Mouse (Mus musculus): Measurements from ENCODE around the gene Lmtk2.
A peak's percentile ranks its signal among the peaks of the same experiment; 100 is the strongest.

Gene Lmtk2

GRCm38 (mm10) chr5:144215992-144216391 is 115.8 kb downstream of the Lmtk2 start:
- no peak for DNase-seq (ENCODE audit: low read depth, low spot score)

- DNase-seq (ENCODE audit: low read depth, low spot score): no peak
These were observed 117.8 kb downstream of the Lmtk2 start for GRCm38 (mm10) chr5:144218061-144218460.

DNA sequence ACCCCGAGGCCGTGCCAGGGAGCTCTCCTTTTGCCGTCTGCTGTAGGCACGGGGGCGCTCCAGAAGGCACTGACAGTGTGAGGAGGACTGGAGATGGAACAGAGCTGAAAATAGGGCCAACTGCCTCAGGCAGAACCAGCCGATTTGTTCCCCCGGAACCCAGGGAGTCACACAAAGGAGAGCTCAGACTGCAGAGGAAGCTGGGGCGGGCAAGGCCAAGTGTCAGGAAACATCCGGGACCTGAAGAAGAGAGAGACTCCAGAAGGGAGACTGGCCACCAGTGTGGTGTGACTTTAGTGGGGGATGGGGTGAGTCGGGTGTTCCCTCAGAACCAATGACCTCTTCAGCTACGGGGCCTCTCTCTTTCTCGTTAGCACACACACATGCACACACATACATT is 119.1 kb downstream of the Lmtk2 start:
- DNase-seq (ENCODE audit: low read depth, low spot score): no peak

- DNase-seq (ENCODE audit: low read depth, low spot score): no peak
These were observed 119.7 kb downstream of the Lmtk2 start for GRCm38 (mm10) chr5:144219936-144220335.

- no peak for DNase-seq (ENCODE audit: low read depth, low spot score)
These were observed 121.1 kb downstream of the Lmtk2 start for GRCm38 (mm10) chr5:144221305-144221704.

DNA sequence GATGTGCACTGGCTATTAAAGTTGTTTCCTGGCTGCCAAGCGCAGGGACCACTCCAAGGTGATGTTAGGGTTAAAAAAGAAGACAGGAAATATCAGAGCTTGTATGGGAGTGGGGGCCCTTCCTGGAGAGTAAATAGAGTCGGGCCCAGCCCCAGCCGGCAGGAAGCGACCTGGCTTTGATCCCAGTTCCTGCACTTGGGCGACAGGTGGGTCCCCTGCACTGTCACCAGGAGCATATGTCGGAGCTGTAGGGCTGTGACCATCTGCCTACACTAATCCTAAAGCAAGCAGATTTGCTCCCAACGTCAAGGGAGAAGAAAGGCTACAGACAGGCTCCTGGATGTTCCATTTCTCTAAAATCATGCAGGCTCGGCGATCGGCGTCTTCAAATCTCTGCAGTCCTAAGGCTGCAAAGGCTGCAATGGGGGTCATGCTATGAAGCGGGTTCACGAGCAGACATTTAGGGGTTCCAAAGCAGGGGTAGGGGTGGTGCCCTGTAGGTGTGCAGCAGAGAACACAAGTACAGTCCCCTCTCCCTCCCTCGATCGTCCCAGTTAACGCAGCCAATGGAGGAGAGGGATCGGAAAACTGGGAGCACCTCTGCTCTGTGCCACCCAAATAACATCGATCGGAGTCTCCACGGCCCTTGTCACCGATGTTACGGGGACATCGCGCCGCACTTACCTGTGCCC is 122.7 kb downstream of the Lmtk2 start:
- DNase-seq (ENCODE audit: low read depth, low spot score): no peak

DNA sequence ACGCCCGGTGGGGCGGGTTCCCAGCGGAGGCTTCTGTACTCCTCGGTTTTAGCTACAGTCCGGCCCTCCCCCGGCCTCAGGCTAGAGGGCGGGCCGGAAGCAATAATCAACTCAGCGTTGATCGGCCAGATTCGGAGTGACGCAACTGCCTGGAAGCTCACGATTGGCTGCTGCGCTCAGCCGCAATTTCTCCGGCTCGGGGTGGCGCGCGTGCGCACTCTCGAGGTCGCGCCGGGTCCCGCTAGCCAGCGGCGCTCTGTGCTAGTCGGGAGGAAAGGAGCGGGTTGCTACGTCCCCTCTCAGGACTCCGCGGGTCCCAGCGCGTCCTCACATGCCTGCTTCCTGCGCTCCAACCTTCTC is 123.2 kb downstream of the Lmtk2 start, which contains the start of gene Tecpr1:
Gene Tecpr1, minus strand, starts transcription at position 113 of the 360 bp plus-strand sequence.
- peak; percentile 85 for DNase-seq (ENCODE audit: low read depth, low spot score)

DNA sequence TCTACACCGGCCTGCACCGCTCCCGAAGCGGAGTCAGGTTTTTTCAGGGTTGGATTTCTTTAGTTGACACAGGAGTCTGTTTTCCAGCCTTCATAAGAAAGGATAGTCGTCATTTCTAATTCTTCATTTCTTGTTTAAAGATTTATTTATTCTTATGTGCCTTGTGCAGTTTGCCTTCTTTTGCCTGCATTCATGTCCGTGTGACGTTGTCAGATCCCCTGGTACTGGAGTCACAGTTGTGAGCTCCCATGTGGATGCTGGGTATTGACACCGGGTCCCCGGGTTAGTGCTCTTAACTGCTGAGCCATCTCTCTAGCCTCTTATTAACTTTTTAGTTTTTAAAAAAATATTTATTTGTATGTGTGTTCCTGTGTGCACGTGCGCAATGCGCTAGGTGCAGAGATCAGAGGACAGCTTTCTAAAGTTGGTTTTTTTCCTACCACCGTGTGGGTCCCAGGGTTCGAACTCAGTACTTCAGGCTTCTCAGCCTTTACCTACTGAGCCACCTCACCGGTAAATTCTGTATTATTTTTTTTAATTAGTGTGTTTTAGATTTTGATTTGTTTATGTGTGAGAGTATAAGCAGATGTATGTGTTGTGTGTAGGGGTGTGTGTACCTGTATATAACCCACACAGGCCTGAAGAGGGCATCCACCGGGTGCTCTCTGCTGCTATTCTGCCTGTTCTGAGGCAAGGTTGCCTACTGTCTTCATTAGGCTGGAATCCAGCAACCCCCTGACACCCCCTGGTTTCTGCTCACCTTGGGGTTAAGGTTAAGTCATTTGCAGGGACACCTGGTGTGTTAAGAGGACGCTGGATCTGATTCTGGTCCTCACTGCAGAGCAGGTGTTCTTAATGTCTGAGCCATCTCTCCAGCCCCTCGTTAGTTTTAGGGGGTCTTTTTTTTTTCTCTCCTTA is 123.9 kb downstream of the Lmtk2 start:
- no peak for DNase-seq (ENCODE audit: low read depth, low spot score)

DNA sequence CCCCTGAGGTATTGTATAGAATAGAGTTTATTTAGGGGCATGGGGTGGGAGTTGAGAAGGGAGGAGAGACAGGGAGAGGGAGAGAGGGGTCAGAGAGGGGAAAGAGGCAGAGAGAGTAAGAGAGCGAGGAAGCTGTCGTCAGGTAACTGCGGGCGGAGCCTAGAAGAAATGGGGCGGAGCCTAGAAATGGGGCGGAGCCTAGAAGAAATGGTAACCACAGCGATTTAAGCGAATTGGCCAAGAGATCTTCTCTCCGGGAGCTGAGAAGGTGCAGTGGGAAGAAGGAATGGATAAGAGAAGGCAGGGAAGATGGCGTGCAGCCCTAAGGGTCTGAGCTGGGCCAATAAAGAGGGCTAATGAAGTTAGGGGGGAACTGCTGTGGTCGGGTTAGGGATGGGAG is 126.0 kb downstream of the Lmtk2 start:
- DNase-seq (ENCODE audit: low read depth, low spot score): no peak

DNA sequence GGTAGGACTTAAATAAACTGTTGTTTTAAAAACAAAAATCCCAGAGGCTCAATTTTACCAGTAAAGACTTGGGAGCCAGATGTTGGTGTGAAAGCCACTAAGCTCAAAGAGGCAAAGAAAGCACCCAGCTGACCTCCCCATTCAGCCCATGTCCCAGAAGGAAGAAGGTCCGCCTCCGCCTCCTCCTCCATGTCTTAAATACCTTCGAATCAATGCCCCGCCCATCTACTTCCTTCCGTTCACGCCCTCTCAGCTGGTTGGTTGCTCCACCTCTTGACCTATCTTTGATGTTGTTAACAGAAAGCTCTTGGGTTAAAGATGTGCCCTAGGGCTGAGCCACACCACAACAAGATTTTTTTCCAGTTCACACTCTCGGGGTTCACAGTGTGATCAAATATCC is 130.0 kb downstream of the Lmtk2 start:
- no peak for DNase-seq (ENCODE audit: low read depth, low spot score)

GRCm38 (mm10) chr5:144231410-144231809 is 131.2 kb downstream of the Lmtk2 start:
- no peak for DNase-seq (ENCODE audit: low read depth, low spot score)

- no peak for DNase-seq (ENCODE audit: low read depth, low spot score)
These were observed 132.3 kb downstream of the Lmtk2 start for GRCm38 (mm10) chr5:144232531-144232930.

- no peak for DNase-seq (ENCODE audit: low read depth, low spot score)
These were observed 134.0 kb downstream of the Lmtk2 start for GRCm38 (mm10) chr5:144234222-144234621.

DNA sequence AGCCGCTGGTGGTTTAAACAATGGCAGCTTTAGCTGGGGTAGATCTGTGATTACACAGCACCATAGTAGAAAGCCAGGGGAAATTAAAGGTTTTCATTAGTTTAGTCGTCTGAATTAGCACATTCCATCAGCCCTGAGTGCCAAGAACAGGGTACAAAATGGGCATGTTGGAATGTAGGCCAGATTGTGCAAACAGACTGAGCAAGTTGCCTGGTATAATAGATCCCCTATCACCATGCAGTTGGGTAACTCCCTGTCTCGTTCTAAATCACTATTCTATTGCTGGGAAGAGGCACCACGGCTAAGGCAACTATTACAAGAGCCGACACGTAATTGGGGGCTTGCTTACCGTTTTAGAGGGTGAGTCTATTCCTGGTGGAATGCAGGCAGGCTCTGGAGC is 134.5 kb downstream of the Lmtk2 start:
- no peak for DNase-seq (ENCODE audit: low read depth, low spot score)

Measured in brain, embryonic 18.5 days (tissue).